Mouse (Mus musculus) embryonic facial prominence, embryonic 10.5 days (tissue): ENCODE data around the gene Actb. TPM values are rescaled to one million over a fixed set of nuclear protein-coding genes. Genes with fewer than 3 reads are reported as not detected.

ENCODE experiments used
- DNase-seq: peaks from one replicate; pipeline ENCODE4 v3.0.0-alpha.2; 2017; ENCODE audit warnings: low spot score
- H3K27ac ChIP-seq: fragments of 300-500 bp; sonication (generic); replicated peaks from 2 replicates; pipeline ENCODE4 v1.5.1; 2016; ENCODE audit warnings: mild to moderate bottlenecking
- H3K27me3 ChIP-seq: fragments of 300-500 bp; sonication (generic); replicated peaks from 2 replicates; pipeline ENCODE4 v1.6.1; 2016; ENCODE audit warnings: low read depth, mild to moderate bottlenecking; ENCODE audit not compliant: poor library complexity, severe bottlenecking
- H3K36me3 ChIP-seq: fragments of 300-500 bp; sonication (generic); replicated peaks from 2 replicates; pipeline ENCODE4 v1.6.1; 2016; ENCODE audit warnings: mild to moderate bottlenecking, moderate library complexity
- H3K4me1 ChIP-seq: fragments of 300-500 bp; sonication (generic); 2 replicates; pipeline ENCODE4 v1.6.1; 2016
- H3K4me3 ChIP-seq: fragments of 300-500 bp; sonication (generic); 2 replicates; pipeline ENCODE4 v1.5.1; 2016; ENCODE audit warnings: mild to moderate bottlenecking, moderate library complexity
- H3K9me3 ChIP-seq: fragments of 300-500 bp; sonication (generic); 2 replicates; pipeline ENCODE4 v1.6.1; 2016; ENCODE audit warnings: mild to moderate bottlenecking
- WGBS: fragments of 180-500 bp; shearing (Covaris S2); methylation state at CpG from one replicate; pipeline ENCODE4 v1.1.7; 2016; 5-methylcytosine and 5-hydroxymethylcytosine counted together
- polyA plus RNA-seq: library from polyadenylated mRNA; unstranded; fragments of >200 nt; fragmentation: Nextera tagmentation; extraction: Ambion mirVana; gene quantifications from 2 replicates; pipeline ENCODE4 v1.2.1, GENCODE M21; 2016

The Actb gene
- polyA plus RNA-seq, 1 experiment from 2014 or later, result 16,856 TPM

DNA sequence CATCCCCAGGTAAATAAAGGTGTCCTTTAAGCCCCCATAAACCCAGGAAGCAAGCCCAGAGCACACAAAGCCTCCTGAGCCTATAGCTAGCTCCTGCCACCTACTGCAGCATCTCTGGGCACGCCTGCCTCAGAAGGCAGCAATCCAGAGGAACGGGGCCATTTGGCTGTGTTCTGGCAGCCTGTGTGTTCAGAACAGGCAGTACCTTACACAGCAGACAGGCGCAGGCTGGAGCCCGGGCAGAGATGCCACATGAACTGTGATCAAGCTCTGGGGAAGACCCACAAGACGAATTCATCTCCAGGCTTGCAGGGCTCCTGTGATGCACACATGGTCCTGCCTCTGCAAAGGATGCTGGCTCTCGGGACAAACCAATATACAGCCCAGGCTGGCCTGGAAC lies 26.3 kb downstream of the Actb start:
- Histone ChIP-seq H3K4me1 (peaks cover 27% of the 10 kb centered on the region), H3K36me3 (peaks cover 92% of the 10 kb centered on the region), H3K27me3 (no peaks in the 10 kb centered on the region), H3K27ac (peak overlapping the region; percentile 30; the same call in 1 of the 2 replicates), H3K9me3 (no peaks in the 10 kb centered on the region), H3K4me3 (no peak overlapping the region)
- WGBS, result 87% methylated on average over 6 of the region's 6 CpGs
- no peak for DNase-seq

DNA sequence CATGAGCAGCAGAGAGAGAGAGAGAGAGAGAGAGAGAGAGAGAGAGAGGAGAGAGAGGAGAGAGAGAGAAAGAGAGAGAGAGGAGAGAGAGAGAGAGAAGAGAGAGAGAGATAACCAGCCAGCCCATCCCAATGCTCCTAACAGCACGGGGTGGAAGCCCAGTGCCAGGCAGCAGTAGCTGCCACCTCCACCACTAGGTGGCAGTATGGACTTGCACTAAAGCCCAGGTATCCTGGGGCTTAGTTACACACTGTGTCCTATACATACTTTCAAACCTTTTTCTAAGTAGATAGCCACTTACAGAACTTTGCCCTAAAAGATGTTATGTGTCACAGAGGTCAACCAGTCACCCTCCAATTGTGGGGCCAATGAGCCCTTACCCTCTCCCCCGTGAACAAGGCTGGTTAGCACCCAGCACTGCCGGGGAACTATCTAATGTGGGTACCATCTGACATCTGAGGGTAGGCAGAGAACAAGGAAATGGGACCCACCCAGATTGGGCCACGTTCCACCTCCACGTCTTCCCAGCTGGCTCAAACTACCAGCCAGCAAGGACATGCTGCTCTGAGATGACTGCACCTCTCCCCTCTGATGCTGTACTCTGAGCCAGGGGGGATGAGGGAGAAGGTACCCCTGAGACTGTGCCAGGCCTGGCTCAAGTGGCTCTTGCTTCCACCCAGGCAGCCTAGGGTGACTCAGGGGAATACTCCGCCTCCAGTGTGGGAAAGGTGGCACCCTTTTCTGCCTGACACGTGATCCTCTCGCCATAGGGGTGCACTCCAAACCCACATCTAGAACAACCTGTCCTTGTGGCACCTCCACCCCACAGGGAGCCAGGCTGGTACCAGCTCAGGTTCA lies 27.0 kb downstream of the Actb start:
- H3K4me3 ChIP-seq, result no peak overlapping the region
- H3K9me3 ChIP-seq, result no peaks in the 10 kb centered on the region
- 67% methylated on average over 8 of the region's 8 CpGs for WGBS
- H3K27me3 ChIP-seq, result no peaks in the 10 kb centered on the region
- DNase-seq, result peak; percentile 79
- H3K4me1 ChIP-seq, result peaks cover 27% of the 10 kb centered on the region
- peak overlapping the region; percentile 30; the same call in 1 of the 2 replicates for H3K27ac ChIP-seq
- H3K36me3 ChIP-seq, result peaks cover 92% of the 10 kb centered on the region

DNA sequence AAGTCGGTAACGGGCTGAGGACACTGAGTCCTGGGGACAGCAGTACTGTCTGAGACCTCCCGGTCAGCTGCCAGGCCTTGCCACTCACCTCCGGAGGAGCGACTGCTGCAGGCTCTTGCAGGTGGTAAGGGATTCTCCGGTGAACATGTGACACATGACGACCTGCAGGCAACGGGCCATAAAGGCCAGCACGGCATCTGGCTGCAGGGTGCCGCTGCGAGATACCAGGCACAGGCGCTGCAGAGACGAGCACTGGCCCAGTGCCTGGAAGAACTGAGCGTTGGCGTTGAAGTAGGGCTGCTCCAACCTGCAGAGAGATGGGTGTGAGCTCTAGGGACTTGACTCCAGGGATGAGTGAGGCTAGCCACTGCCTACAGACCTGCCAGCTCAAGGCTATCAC lies 28.0 kb downstream of the Actb start:
- H3K9me3 ChIP-seq, result 0 out of 2 replicates have a peak, but pooled peaks cover 3% of the 10 kb centered on the region
- 92% methylated on average over 15 of the region's 15 CpGs for WGBS
- H3K4me3 ChIP-seq, result no peak overlapping the region
- H3K27me3 ChIP-seq, result no peaks in the 10 kb centered on the region
- no peak for DNase-seq
- H3K36me3 ChIP-seq, result peaks cover 92% of the 10 kb centered on the region
- H3K4me1 ChIP-seq, result peaks cover 27% of the 10 kb centered on the region
- H3K27ac ChIP-seq, result no peak overlapping the region

DNA sequence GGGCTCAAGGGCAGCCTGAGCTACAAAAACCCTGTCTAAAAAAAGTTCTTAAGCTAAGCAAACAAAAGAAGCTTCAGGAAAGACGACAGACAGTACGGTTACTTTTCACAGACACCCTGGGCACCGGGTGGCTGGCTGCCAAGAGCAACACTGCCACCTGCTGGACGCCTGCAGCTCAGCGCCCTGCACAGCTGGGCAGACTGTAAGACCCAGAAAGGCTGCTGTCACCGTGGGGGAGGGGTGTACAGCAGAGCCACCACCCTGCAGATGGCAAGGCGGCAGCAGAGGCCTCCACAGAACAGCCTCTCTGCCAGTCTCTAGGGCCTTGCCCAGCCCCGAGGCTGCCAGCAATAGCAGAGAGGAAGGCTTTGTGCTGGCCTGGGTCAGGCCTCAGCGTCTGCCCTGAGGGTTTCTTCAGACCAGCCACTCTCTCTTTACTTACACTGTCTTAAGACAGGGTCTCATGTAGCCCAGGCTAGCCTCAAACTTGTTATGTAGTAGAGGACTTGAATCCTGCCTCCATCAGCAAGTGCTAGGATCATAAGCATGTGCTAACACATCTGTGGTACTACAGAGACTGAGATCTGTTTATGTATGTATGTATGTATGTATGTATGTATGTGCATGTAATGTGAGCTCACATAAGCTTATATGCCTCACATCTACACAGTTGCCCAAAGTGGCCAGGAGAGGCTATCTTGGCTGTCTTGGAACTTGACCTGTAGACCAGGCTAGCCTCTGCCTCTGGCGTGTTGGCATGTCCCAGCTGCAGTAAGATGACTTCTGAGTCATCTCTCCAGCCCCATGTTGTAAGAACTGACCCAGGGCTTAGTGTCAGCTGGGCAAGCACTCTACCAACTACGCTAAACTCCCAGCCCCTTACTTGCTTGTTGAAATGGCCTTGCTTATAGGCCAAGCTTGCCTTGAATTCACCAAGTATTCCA lies 28.9 kb downstream of the Actb start:
- WGBS, result 35% methylated on average over 11 of the region's 11 CpGs
- H3K27ac ChIP-seq, result peak overlapping the region; percentile 52; the same call in 1 of the 2 replicates
- 0 out of 2 replicates have a peak, but pooled peaks cover 5% of the 10 kb centered on the region for H3K9me3 ChIP-seq
- H3K4me1 ChIP-seq, result peaks cover 27% of the 10 kb centered on the region
- no peak overlapping the region for H3K4me3 ChIP-seq
- H3K27me3 ChIP-seq, result no peaks in the 10 kb centered on the region
- peaks cover 91% of the 10 kb centered on the region for H3K36me3 ChIP-seq
- DNase-seq, result peak; percentile 89

DNA sequence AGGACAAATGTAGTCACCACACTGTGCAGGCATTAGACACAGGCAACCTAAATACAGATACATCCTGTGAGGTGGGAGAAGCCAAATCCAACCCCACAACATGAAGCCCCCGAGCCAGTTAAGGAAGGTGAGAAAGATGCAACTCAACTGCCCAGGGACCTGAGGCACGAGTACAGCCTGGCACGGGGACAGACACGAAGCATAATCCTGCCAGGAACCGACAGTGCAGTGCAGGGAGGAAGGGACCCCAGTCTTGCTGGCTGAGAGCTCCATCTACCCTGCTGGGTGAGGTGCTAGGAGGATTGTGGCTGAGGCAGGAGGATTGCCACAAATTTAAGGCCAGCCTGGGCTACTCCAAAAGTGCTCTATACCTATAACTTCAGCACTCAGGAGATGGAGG lies 29.7 kb downstream of the Actb start:
- no peak for DNase-seq
- H3K27ac ChIP-seq, result peak overlapping the region; percentile 52; the same call in 1 of the 2 replicates
- H3K4me3 ChIP-seq, result no peak overlapping the region
- 0 out of 2 replicates have a peak, but pooled peaks cover 5% of the 10 kb centered on the region for H3K9me3 ChIP-seq
- H3K36me3 ChIP-seq, result peaks cover 91% of the 10 kb centered on the region
- H3K27me3 ChIP-seq, result no peaks in the 10 kb centered on the region
- 90% methylated on average over 5 of the region's 5 CpGs for WGBS
- H3K4me1 ChIP-seq, result peaks cover 28% of the 10 kb centered on the region

DNA sequence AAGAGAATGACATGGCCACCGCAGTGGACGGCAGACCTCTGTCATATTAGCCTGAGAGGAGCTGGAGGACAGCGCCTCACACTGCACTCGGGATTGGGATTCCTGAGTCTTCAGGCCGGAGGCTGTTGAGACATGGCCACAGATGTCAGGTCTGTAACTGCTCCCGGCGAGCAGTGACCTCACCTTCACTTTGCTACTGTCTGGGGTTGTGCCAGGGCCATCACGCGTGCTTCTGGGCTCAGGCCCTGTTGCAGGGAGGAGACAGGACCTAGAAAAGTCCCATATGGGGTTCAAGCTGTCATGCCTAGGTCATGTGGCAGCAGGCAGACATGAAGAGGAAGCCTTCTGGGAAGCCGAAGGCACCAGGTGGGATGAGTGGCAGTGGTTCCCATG lies 31.0 kb downstream of the Actb start:
- 94% methylated on average over 10 of the region's 10 CpGs for WGBS
- DNase-seq, result no peak
- Histone ChIP-seq H3K27me3 (no peaks in the 10 kb centered on the region), H3K36me3 (peaks cover 92% of the 10 kb centered on the region), H3K4me3 (no peak overlapping the region), H3K27ac (no peak overlapping the region), H3K9me3 (0 out of 2 replicates have a peak, but pooled peaks cover 5% of the 10 kb centered on the region), H3K4me1 (peaks cover 16% of the 10 kb centered on the region)

DNA sequence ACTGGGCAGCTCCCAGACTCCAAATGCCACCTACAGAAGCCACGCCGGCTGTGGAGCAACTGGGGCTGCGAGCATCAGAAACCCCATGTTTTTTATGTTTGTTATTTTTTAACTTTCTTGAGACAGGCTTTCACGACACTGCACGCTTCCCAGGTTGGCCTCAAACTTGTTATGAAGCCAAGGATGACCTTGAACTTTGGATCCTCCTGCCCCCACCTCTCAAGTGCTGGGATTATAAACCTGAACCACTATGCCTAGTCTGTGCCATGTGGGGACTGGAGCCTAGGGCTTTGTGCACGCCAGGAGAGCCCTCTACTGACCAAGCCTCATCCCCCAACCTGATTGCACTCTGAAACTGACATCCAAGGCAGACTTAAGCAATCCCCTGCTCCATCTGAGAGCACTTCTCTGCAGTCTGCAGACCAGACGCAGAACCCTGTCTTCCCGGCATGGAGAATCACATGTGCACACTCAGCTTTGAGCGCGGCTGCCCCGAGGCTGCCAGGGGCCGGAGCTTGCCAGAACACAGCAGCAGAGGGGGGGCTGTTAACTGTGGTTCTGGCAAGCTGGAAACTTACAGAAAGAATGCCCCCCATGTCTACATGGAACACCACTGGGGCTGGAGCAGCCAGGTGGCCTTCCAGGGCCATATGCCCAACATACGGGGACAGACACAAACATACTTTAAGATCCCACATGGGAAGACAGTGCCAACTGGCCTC lies 31.6 kb downstream of the Actb start:
- H3K36me3 ChIP-seq, result peaks cover 91% of the 10 kb centered on the region
- no peaks in the 10 kb centered on the region for H3K27me3 ChIP-seq
- no peak overlapping the region for H3K4me3 ChIP-seq
- H3K4me1 ChIP-seq, result peaks cover 10% of the 10 kb centered on the region
- DNase-seq, result no peak
- 0 out of 2 replicates have a peak, but pooled peaks cover 5% of the 10 kb centered on the region for H3K9me3 ChIP-seq
- 92% methylated on average over 13 of the region's 13 CpGs for WGBS
- no peak overlapping the region for H3K27ac ChIP-seq

DNA sequence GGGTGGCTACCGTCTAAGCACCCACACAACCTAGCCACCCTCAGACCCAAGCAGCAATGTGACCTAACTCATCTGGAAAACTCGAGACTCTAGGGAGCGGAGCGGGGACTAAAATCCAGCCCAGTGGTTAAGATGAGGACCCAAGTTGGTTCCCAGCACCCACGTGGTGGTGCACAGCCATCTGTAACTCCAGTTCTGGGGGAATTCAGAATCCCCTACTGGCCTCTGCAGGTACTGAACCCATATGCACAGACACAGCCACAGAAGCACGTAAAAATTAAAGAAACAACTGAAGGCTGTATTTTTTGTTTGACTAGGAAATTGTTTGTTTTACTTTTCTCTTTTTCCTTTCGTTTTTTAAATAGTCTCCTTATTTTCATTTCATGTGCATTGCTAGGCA lies 32.8 kb downstream of the Actb start:
- Histone ChIP-seq H3K27ac (no peak overlapping the region), H3K4me3 (no peak overlapping the region), H3K9me3 (0 out of 2 replicates have a peak, but pooled peaks cover 5% of the 10 kb centered on the region), H3K27me3 (no peaks in the 10 kb centered on the region), H3K4me1 (peaks cover 14% of the 10 kb centered on the region), H3K36me3 (peaks cover 98% of the 10 kb centered on the region)
- WGBS, result 93% methylated on average over 7 of the region's 7 CpGs
- no peak for DNase-seq

DNA sequence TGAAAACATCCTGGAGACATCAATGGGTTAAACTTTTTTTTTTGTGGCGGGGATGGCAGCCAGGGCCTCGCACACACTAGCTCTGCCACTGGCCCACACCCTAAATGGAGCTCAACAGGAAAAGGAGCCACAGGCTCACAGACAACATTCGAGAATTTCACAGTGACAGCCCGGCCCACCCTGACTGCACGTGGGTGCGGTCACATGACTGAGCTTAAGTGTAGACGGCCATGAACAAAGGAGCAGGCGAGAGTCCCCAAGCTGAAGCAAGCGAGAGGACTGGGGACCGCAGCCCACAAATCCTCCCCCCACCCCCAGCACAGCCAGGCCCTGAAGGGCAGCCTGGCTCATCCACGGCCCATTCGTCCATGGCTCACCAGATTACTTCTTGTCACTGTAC lies 34.8 kb downstream of the Actb start:
- DNase-seq, result no peak
- no peak overlapping the region for H3K4me3 ChIP-seq
- no peaks in the 10 kb centered on the region for H3K27me3 ChIP-seq
- 75% methylated on average over 12 of the region's 12 CpGs for WGBS
- 0 out of 2 replicates have a peak, but pooled peaks cover 5% of the 10 kb centered on the region for H3K9me3 ChIP-seq
- H3K36me3 ChIP-seq, result peaks cover 98% of the 10 kb centered on the region
- H3K27ac ChIP-seq, result peak overlapping the region; percentile 54; the same call in 1 of the 2 replicates
- peaks cover 11% of the 10 kb centered on the region for H3K4me1 ChIP-seq

DNA sequence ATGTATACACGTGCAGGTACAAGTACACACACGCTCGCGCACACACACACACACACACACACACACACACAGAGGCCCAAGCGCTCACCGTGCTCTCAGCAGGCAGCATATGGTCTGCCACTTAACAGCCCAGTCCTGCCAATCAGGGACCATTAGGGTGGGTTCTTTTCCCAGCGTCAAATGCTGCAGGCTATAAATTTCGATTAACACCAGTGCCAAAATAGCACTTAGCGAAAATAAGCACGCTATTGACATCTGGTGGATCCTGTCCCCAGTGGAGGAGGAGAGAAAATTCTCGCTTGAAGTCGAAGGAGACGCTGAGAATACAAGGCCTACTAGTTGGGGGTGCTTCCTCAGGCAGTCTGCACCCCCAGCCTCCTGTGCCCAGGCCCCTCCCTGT lies 37.1 kb downstream of the Actb start:
- Histone ChIP-seq H3K4me1 (peaks cover 11% of the 10 kb centered on the region), H3K9me3 (0 out of 2 replicates have a peak, but pooled peaks cover 5% of the 10 kb centered on the region), H3K27me3 (no peaks in the 10 kb centered on the region), H3K27ac (no peak overlapping the region), H3K4me3 (no peak overlapping the region), H3K36me3 (peaks cover 89% of the 10 kb centered on the region)
- WGBS, result 83% methylated on average over 13 of the region's 13 CpGs
- no peak for DNase-seq

DNA sequence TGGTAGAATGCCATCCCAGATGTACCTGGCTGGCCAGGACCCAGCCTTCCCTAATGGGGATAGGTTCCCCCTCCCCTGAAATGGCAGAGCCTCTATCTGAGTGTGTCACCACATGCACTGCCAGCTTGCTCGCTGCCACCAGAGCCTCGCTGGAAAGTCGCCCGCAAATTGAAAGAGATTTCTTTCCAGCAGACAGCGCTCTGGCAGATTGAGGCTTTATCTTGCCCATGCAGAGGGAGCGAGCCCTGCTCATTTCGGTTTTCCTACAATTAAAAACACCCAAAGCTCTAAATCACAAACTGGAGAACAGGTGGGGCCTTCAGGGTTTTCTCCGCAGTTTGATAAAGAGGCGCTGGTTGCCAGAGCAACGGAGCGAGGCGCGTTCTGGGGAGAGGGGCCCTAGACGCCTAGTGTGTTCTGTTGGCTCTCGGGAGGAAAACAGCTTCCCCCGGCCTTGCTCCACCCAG lies 48.8 kb downstream of the Actb start:
- DNase-seq, result no peak
- no peaks in the 10 kb centered on the region for H3K27me3 ChIP-seq
- H3K27ac ChIP-seq, result no peak overlapping the region
- H3K4me3 ChIP-seq, result no peak overlapping the region
- peaks cover 5% of the 10 kb centered on the region; the same call in 1 of the 2 replicates for H3K4me1 ChIP-seq
- 60% methylated on average over 16 of the region's 16 CpGs for WGBS
- peaks cover 4% of the 10 kb centered on the region for H3K9me3 ChIP-seq
- no peaks in the 10 kb centered on the region for H3K36me3 ChIP-seq
